Mouse (Mus musculus) spleen, adult 18-20 months (tissue): ENCODE data around the gene Fkbp15.

Source experiments
- DNase-seq, 2 experiments: peaks; one replicate each; pipeline ENCODE4 v3.0.0; 2022; ENCODE audit warnings: mixed read lengths in 2 of 2

The Fkbp15 gene

DNA sequence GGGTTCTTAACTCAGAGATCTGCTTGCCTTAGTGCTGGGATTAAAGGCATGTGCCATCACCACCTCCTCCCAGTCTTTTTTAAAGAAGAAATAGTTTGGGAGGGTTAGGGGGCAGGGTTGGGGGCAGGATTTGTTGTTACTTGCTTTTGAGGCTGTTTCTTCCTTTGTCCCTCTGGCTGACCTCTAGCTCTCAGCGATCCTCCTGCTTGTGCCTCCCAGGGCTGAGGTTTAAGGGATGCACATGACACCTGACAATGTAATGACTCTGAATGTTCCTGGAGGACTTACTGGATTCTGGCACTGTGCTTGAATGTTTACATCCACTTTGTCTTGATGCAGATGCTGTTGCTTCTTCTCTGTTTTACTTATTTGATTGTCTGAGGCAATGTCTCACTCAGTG is 12.1 kb upstream of the Fkbp15 start:
- DNase-seq, result no peak

- DNase-seq, result no peak
Observed at GRCm38 (mm10) chr4:62369091-62369490, 8.7 kb upstream of the Fkbp15 start.

DNA sequence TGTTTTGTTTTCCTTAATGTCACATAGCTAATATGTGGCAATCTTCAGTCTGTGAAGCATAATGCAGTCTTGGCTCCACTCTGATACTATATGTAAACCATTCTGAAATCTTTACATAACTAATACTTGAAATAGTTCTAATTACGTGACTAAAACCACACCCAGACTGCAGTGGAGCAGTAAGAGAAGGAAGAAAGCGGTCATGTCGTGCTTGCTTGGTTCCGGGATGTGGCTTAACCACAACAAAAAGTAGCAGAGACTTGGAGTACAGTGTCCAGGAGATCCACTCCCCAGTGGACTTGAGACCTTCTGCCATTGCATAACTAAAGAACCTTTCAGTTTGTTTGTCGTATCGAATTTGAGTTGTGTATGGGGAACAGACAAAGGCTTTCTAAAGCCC is 7.2 kb upstream of the Fkbp15 start:
- DNase-seq, result no peak

DNA sequence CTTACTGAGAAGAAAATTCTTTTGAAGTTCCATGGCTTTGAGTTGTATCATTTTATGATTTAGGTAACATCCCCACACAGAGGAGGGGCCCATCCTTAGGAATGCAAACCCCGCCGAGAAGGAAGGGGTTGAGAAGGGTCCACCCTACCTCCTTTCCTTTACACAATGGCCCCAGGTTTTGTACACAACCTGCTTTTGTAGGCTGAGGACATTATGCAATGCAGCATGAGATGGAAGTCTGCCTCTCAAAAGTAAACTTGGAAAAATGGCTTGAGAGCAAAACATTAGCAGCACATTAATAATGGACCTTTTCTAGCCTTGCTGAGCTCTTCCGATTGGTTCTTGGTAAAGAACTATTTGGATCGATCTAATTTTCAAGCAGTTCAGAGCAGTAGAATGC is 5.9 kb upstream of the Fkbp15 start:
- no peak for DNase-seq

- no peak for DNase-seq
Observed at GRCm38 (mm10) chr4:62364299-62364698, 4.0 kb upstream of the Fkbp15 start.

DNA sequence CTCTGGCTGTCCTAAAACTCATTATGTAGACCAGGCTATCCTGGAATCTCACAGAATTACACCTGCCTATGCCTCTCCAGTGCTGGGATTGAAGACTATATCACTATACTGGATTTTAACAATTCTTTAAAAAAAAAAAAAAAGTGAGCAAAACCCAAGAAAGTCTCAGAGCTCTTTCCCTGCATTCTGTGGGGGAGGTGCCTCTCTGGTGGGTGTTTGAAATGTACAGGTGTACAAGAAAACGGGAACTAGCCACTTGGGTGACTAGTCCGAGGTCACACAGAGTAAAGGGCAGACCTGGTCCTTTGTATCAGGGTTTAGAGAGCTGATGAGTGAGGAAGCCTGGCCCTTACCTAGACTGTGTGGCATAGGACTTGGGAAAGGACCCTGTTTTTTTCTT is 2.1 kb upstream of the Fkbp15 start:
- no peak for DNase-seq

DNA sequence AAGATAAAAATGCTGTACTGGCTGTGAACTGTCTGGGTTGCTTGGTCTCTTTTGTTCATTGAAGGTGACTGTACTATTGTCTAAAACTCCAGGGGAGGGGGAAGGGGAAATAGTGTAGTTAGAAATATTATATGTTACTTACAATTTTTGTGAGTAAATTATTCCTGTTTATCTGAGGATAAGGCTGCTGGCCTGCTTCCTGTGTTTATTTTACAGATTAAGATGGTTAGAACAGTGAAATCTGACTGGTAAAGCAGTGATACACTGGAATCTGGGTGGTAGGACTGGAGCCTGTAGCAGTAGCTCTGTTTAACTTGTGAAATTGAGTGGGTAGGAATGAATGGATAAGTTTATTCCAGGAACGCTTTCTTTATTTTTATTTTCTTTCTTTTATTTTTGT is 1.6 kb upstream of the Fkbp15 start:
- no peak for DNase-seq

DNA sequence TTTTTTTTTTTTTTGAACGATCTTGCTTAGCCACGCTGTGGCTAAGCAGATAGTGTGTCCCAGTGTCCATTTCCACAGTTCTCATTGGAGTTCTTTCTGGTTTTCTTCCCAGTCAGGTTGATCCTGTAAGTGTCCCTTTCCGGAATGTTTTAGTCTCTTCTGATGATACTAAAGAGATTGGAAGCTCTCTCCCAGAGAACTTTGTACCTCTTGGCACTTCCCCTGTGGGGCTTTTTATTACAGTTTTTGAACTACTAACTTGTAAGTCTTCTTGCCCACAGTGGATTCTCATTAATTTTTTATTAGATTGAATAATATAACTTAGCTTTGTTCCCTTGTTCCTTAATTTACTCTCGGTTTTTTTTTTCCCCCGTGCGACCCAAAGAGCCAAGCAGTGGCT is 1.2 kb upstream of the Fkbp15 start:
- no peak for DNase-seq

- DNase-seq, result no peak
Observed at GRCm38 (mm10) chr4:62360805-62361455, 582 bp upstream of the Fkbp15 start.

GRCm38 (mm10) chr4:62359256-62359775 is 1.0 kb downstream of the Fkbp15 start:
- no peak for DNase-seq

- DNase-seq, result no peak
Observed at GRCm38 (mm10) chr4:62357631-62358148, 2.7 kb downstream of the Fkbp15 start.

DNA sequence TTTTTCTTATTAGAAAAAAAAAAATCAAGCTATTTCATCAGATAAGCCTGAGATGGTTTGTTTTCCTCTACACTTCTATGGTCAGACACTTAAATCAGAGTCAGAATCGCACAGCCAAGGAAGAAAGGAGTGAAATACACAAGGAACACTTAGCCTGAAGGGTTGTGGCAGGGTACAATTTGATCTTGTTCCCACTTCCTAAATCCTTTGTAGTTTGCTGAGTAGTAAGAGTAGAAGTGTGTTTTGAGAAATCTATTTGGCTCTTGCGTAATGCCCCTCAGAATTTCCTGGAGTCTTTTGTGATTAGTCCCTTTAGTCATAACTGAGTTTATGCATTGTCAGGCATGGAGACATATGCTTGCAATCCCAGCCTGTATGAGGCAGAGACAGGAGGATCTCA is 11.0 kb downstream of the Fkbp15 start:
- DNase-seq, result no peak

DNA sequence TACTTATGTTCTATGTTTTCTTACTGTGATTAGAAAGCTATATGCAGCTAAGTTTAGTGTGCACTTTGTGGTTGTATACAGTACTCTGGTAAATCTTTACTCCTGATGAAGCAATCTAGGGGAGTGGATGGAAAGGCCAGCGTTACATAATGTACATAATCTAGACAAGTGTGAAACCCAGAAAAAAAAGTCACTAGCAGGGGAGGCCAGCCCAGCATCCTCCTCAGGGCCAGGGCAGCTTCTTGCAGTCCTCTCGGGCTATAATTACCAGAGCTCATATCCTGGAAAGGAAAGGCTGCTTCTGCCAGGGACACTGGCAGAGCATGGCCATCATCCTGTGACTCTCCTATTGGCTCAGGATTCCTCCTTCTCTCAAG is 12.0 kb downstream of the Fkbp15 start:
- DNase-seq, result no peak

DNA sequence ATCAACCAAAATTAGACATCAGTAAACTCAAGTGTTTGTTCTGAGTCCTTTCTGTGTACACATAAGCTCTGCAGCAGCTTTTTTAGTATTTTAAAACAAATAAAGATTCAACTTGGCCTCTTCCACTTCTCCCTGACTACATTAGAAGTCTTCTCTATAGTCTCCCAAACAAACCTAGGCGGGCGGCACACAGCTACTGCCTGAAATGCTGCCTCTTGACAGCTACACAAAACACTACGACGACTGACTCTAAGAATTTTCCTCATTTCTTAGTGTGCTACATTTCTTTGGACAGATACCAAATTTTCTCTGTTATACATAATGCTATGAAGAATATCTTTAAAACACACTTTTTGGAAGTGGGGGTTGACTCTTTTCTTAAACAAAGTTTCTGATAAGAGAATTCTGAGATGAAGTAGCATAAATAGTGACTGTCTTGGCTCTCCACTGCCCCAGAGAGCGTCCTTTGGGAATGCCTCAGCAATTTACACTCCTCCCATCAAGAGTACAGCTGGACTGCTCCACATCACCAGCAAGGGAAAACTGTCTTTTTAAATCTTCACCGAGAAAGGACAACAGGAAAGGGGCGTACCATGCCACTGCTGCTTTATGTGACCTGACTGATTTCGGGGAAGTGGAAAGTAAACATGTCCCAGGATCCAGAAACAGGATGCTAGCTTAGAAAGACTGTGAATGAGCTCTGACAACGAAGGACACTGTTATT is 12.6 kb downstream of the Fkbp15 start:
- DNase-seq, result no peak

- DNase-seq, result peak; percentile 27 to 34
Observed at GRCm38 (mm10) chr4:62345827-62346226, 14.5 kb downstream of the Fkbp15 start.

DNA sequence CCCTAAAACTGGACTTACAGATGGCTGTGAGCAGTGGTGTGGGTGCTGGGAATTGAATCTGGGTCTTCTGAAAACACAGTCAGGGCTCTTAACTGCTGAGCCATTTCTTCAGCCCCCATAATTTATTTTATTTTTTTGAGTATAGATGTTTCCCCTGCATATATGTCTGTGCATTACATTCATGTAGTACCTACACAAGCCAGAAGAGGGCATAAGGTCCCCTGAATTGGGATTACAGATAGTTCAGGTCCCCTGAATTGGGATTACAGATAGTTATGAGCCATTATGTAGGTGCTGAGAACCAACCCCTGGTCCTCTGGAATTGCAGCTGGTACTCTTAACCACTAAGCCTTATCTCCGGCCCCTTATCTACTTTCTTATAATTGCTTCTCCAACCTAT is 16.3 kb downstream of the Fkbp15 start:
- no peak for DNase-seq

DNA sequence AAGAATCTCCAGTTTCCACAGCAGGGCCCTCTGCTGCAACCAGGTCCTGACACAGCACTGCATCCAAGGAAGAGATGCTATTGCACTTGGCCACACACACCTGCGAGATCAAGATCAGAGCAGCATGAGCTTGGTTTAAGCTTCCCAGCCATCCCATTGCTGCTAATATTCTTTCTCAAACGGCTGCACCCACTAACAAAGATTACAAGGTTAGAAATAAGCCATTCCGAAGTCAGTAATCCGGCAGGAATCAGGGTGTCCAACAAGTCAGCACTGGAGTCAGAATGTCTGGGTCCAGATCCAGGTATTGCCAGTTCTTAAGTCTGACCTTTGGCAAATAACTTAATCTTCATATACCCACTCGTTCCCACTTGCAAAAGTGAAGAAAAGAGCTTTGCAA is 21.8 kb downstream of the Fkbp15 start:
- no peak for DNase-seq

- DNase-seq, result no peak
Observed at GRCm38 (mm10) chr4:62331977-62332376, 28.4 kb downstream of the Fkbp15 start.

DNA sequence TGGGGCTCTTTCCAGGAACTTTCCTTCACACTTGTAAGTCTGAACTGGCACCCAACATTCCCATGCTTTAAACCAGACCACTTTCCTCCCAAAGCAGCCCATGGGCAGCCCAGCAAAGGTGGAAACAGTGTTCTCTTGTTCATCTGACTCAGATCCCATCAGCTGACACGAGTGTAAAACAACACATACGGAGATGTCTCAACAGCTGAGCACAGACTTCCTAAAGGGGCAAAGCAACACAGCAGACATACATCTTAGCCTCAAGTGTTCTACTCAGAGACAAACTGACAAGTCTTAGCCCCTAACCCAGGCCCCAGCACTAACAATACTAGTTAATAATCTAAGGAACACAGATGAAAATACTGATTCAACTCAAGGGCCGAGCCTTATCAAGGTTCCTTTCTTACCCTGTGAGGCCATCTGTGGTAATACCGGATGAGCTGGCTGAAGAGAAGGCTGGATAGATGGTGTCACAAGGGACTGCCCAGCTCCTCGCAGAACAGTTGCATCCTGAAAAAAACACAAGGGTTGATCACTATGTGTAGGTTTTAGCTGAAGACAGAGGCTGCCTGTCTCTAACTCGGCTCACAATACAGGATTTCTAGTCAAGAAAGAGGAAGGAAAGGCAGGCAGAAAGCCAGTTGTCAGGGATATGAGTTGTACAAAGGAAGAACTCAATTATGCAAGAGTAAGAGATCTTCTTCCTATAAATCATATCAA is 31.2 kb downstream of the Fkbp15 start:
- DNase-seq, result no peak

- DNase-seq, result no peak
Observed at GRCm38 (mm10) chr4:62326111-62326510, 34.2 kb downstream of the Fkbp15 start.

DNA sequence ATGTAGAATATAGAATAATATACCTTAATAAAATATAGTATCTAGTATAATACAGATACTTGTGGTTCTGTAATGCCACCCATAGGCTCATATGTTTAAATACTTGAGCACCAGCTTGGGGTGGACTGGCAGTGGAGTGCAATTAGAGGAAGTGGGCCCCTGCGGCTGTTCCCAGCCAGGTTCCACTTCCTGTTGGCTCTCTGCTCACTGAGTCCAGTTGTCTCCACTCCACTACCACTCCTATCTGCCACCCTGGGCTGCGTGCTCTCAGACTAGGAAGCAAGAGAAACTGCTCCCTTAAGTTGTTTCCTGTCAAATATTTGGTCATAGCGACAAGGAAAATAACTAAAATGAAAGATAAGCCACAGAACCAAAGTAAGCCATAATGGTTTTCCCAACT is 37.7 kb downstream of the Fkbp15 start:
- peak in 1 of 2 experiments; percentile 26 for DNase-seq

DNA sequence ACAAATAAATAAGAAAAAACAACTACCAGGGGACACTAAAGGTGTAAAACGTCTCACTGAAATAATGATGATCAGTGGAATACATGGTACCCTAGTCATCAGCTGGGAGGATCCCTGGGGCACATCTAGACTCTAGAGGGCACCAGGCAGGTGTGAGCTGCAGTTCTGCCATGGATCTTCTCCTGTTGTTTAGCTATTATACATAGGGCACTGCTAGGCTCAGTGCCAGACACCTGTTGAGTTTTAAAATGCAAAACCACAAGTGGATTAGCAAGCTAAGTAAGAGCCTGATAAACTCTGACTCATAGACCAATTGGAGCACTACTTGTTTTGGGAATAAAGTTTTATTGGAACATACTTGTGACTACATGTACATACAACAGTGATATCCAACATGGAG is 42.1 kb downstream of the Fkbp15 start:
- no peak for DNase-seq

- DNase-seq, result no peak
Observed at GRCm38 (mm10) chr4:62316456-62316855, 43.9 kb downstream of the Fkbp15 start.

DNA sequence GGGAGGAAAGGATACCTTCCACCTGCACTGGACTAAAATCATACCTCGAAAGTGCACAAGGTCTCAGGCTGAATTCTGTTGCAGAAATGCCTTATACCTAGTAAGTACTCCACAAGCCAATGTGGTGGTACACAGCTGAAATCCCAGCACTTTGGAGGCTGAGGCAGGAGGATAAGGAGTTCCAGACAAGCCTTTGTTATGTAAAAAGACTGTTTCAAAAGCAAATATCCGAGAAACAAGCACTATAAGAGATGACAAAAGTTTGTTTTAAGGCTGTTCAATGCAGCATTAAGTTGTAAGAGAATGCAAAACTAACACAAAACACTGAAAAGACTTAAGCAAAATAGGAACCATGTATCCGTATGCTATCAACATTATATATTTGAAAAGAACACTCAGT is 45.8 kb downstream of the Fkbp15 start:
- DNase-seq, result no peak
